Mouse (Mus musculus) cerebellum, adult 2 months (tissue): ENCODE results near the gene Brd3os. TPM values are rescaled to one million over a fixed set of nuclear protein-coding genes. Genes with fewer than 3 reads are reported as not detected.

Source experiments
- DNase-seq, 2 experiments: peaks; one replicate each; pipeline ENCODE4 v3.0.0; 2021
- H3K27ac ChIP-seq: fragments of 200-500 bp; 2 replicates; pipeline ENCODE4 v1.5.1; 2012; ENCODE audit warnings: low read length, control low read depth, inconsistent platforms; ENCODE audit not compliant: insufficient read depth
- H3K27me3 ChIP-seq: fragments of 200-500 bp; 2 replicates; pipeline ENCODE4 v1.6.1; 2012; ENCODE audit warnings: inconsistent platforms, mild to moderate bottlenecking, low read length, moderate library complexity; ENCODE audit not compliant: control insufficient read depth, insufficient read depth
- H3K4me1 ChIP-seq: fragments of 200-500 bp; 2 replicates; pipeline ENCODE4 v1.6.1; 2011; ENCODE audit warnings: low read length; ENCODE audit not compliant: control insufficient read depth, insufficient read depth
- H3K4me3 ChIP-seq: fragments of 200-500 bp; replicated peaks from 2 replicates; pipeline ENCODE3; 2011; ENCODE audit warnings: mild to moderate bottlenecking, low read depth, low read length, control low read depth; ENCODE audit not compliant: insufficient read depth
- CTCF ChIP-seq: fragments of 200-500 bp; IDR thresholded peaks from 2 replicates; pipeline ENCODE4 v1.5.1; 2011; ENCODE audit warnings: low read depth, mild to moderate bottlenecking, control low read depth, low read length, moderate library complexity, borderline replicate concordance; ENCODE audit not compliant: insufficient read depth
- POLR2A ChIP-seq: fragments of 200-500 bp; IDR thresholded peaks from 2 replicates; pipeline ENCODE4 v1.6.1; 2011; ENCODE audit warnings: low read length, control low read depth, borderline replicate concordance; ENCODE audit not compliant: insufficient read depth
- WGBS: fragments of 180-500 bp; shearing (Covaris S2); methylation state at CpG from one replicate; pipeline ENCODE4 v1.1.7; 2018; 5-methylcytosine and 5-hydroxymethylcytosine counted together
- polyA plus RNA-seq: library from polyadenylated mRNA; depleted of rRNA; stranded (reverse); fragments of >200 nt; gene quantifications from 2 replicates; pipeline ENCODE4 v1.2.3, GENCODE M21; 2012; rRNA removed

The Brd3os gene
- polyA plus RNA-seq, 1 experiment: 38.0 TPM

DNA sequence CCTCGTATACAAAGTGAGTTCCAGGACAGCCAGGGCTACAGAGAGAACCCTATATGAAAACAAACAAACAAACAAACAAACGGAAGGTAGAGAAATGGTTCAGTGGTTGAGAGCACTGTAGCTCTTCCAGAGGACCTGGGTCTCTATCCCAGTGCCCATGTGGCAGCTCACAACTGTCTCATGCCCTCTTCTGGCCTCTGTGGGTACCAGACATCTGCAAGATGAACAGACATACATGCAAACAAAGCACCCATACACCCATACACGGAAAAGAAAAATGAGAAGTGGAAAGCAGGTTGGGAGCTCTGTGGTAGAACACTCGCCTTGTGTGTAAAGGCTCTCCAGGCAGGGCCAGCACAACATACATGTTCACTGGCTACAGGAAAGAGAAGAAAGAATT lies 38.2 kb downstream of the Brd3os start:
- Histone ChIP-seq H3K4me1 (no peaks in the 10 kb centered on the region), H3K27me3 (no peaks in the 10 kb centered on the region), H3K27ac (no peak overlapping the region), H3K4me3 (no peak overlapping the region)
- 75% methylated on average over 4 of the region's 4 CpGs for WGBS
- no peak for TF ChIP-seq CTCF
- no peak for TF ChIP-seq POLR2A
- DNase-seq: no peak

DNA sequence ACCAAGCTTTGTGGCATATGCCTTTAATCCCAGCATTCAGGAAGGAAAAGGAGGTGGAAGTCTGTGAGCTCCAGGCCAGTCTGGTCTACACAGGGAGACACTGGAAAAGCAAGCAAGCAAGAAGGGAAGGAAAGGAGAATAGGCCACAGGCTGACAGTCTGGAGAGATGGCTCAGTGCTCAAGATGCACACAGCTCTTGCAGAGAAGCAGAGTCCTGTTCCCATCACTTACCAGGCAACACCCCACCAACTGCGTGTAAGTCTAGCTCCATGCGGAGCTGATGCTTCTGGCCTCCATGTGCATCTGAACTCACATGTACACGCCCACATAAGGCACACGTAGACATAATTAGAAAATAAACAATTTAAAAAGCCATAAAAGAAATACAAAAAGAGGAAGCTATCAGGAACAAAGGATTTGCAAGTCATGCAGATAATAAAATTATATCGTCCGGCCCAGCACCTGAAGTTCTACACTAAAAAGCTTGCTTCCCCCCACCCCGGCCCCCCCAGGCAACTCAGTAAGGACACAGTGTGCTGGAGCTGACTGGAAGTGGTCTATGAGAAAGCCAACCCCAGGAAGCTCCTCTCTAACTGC lies 40.2 kb downstream of the Brd3os start:
- DNase-seq: no peak
- Histone ChIP-seq H3K27me3 (no peaks in the 10 kb centered on the region), H3K4me1 (no peaks in the 10 kb centered on the region), H3K27ac (no peak overlapping the region), H3K4me3 (no peak overlapping the region)
- TF ChIP-seq CTCF (no peak), POLR2A (no peak)
- WGBS: 81% methylated on average over 7 of the region's 7 CpGs

GRCm38 (mm10) chr2:27486725-27487124 lies 44.6 kb downstream of the Brd3os start:
- Histone ChIP-seq H3K4me3 (no peak overlapping the region), H3K27me3 (no peaks in the 10 kb centered on the region), H3K4me1 (no peaks in the 10 kb centered on the region), H3K27ac (no peak overlapping the region)
- WGBS: 80% methylated on average over 4 of the region's 4 CpGs
- no peak for DNase-seq
- TF ChIP-seq CTCF (no peak), POLR2A (no peak)

DNA sequence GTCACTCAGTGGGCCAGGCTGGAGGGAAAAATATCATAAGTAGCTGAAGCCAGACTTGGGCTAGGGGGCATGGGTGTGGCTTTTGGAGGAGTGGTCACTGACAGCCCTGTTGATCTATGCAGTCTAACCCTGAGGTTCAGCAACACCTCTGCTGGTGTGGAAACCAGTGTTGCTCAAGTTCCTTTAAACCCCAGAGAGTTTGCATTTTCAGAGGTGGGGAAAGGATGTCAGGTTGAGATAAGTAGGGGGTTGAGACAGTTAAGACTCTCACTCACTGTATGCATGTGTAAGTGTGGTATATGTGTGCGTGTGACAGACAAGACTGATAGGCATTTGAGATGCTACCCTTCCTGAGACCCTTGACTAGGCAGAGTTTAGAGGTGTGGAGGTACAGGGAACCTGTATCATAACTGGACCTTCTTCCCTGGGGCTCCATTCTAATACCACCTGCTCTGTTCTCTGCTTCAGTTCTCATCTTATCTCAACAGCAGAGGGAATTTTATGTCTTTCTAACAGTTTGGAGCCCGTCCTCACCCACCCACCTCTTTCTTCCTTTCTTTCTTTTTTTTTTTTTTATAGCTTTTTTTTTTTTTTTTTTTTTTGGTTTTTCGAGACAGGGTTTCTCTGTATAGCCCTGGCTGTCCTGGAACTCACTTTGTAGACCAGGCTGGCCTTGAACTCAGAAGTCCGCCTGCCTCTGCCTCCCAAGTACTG lies 45.4 kb downstream of the Brd3os start:
- H3K4me3 ChIP-seq: no peak overlapping the region
- H3K4me1 ChIP-seq: no peaks in the 10 kb centered on the region
- TF ChIP-seq CTCF: no peak
- TF ChIP-seq POLR2A: no peak
- WGBS: 82% methylated on average over 3 of the region's 4 CpGs
- no peaks in the 10 kb centered on the region for H3K27me3 ChIP-seq
- H3K27ac ChIP-seq: no peak overlapping the region
- no peak for DNase-seq

GRCm38 (mm10) chr2:27488362-27488761 lies 46.2 kb downstream of the Brd3os start:
- Histone ChIP-seq H3K27me3 (no peaks in the 10 kb centered on the region), H3K4me3 (no peak overlapping the region), H3K27ac (no peak overlapping the region), H3K4me1 (no peaks in the 10 kb centered on the region)
- no peak for DNase-seq
- no peak for TF ChIP-seq POLR2A
- no peak for TF ChIP-seq CTCF
- WGBS: 93% methylated on average over 1 of the region's 1 CpGs

DNA sequence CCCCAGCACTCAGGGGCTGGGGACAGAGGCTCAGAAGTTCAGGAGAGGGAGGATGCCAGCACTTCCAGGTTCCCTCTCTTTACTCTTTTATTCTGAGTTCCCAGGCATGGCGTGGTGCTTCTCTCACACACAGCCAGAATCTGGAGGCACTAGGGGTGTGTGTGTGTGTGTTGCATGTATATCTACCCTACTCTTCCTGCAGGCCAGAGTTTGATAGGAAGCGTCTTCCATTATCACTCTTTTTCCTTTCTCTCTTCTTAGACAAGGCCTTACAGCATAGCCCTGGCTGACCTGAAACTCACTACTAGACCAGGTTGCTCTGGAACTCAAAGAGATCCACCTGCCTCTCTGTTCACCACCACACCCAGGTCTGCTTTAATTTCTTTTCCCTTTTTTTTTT lies 48.8 kb downstream of the Brd3os start:
- Histone ChIP-seq H3K4me1 (no peaks in the 10 kb centered on the region), H3K27me3 (no peaks in the 10 kb centered on the region), H3K4me3 (no peak overlapping the region), H3K27ac (no peak overlapping the region)
- no peak for DNase-seq
- 94% methylated on average over 2 of the region's 2 CpGs for WGBS
- TF ChIP-seq CTCF: no peak
- TF ChIP-seq POLR2A: no peak

Other genes with a start within 250 kb of the Brd3os start
- 10.5 and 11.3 TPM in 2 replicates for gene Sardh, start 194.0 kb upstream of the Brd3os start, polyA plus RNA-seq
- gene Vav2, start 15.3 kb upstream of the Brd3os start, polyA plus RNA-seq: 14.7 and 16.1 TPM in 2 replicates
- 28.6 TPM in 2 replicates for gene Brd3, start 65.3 kb downstream of the Brd3os start, polyA plus RNA-seq
- 30.6 and 32.7 TPM in 2 replicates for gene Wdr5, start 72.8 kb downstream of the Brd3os start, polyA plus RNA-seq
- 14.9 and 17.5 TPM in 2 replicates for gene Rxra, start 234.1 kb downstream of the Brd3os start, polyA plus RNA-seq